Mouse (Mus musculus) embryo, embryonic 11 days (tissue): ENCODE data around the gene Olfr1506.
"Not testable (repeated sequence)": the region's sequence is repeated elsewhere in the genome, so short reads cannot be mapped to it uniquely, and the experiment has no call there.

Source experiments
- DNase-seq: peaks from one replicate; pipeline ENCODE4 v3.0.0-alpha.2; 2015

The Olfr1506 gene

GRCm38 (mm10) chr2:90224393-90224792 is at the start of gene Olfr1506:
Gene Olfr1506 (minus strand): TSS chr2:90224493.
- not testable (repeated sequence) for DNase-seq

DNA sequence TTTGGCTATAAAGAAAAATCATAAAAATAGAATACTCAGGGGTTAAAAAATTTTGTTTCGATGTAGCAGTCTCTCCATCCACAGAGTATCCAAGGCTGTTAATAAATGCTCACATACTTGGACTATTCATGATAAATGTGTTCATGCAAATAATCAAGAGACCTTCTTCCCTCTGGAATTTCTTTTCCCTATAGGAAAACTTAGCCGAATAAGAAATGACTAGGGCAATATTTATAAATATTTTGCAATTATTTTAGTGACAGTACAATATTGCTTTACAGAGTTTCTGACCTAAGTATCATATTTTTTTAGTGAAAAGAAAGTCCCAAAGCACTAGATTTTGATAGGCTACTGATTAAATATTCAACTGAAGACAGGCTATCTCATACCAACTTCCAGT is 46.6 kb upstream of the Olfr1506 start, which contains the start of gene Olfr1271:
Olfr1271 (minus strand) TSS at position 101 of the 400 bp plus-strand sequence.
- DNase-seq = no peak

GRCm38 (mm10) chr2:90257492-90257891 is 33.2 kb upstream of the Olfr1506 start, which contains the start of gene Olfr142:
Gene Olfr142 (minus strand): TSS chr2:90257592.
- no peak for DNase-seq

DNA sequence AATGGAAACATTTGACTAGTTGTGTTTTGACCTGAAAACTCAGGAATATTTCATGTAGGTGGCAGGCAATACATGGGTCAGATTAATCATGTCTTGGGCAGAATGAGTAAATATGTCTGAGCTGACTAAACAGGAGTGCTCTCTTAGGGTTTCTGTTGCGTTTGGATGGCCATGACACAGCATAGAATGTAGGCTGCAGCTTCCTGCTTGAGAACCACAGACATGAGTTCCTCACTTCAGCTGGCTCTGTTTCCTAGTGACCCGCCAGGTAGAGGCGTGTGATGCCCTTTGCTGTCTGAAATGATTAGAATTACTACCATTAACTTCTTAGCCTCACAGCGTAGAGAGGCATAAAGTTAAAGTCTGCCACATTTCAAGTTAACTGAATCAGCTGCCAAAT is 24.7 kb downstream of the Olfr1506 start:
- not testable (repeated sequence) for DNase-seq

- not testable (repeated sequence) for DNase-seq
These were observed 29.0 kb downstream of the Olfr1506 start for GRCm38 (mm10) chr2:90195285-90195684.

DNA sequence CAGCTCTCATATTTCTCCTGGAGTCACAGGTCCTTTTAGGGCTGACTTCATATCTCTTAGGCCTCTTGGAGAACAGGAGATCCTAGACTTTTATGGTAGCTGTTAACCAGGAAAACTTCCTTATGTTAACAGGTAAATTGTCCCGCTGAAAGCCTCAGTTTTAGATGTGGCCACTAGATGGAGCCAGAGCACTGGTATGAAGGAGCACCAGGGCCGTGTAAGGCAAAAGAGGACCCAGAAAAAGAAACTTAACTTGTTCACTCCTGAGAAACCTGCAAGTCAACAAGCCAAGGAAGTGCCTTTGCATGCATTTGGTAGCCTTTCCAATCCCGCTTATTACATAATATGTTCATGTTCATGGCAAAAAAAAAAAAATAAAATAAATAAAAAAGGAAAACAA is 29.5 kb downstream of the Olfr1506 start:
- not testable (repeated sequence) for DNase-seq

DNA sequence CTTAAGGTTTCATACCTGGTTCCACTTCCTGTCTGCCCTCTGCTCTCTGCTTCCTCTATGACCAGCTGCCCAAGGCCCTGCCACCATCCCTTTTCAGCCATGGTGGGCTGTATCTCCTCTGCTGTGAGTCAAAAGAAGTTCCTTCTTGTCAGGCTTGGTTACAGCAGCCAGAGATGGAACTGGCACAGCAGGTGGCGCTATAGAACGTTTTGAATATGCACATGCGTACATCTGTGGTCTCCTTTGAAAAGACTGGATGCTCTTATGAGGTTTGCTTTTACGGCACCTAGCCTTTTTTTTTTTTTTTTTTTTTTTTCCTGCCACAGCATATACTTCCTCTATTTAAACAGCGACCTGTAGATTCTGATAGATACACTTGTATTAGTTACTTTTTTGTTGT is 37.2 kb downstream of the Olfr1506 start:
- DNase-seq = not testable (repeated sequence)

DNA sequence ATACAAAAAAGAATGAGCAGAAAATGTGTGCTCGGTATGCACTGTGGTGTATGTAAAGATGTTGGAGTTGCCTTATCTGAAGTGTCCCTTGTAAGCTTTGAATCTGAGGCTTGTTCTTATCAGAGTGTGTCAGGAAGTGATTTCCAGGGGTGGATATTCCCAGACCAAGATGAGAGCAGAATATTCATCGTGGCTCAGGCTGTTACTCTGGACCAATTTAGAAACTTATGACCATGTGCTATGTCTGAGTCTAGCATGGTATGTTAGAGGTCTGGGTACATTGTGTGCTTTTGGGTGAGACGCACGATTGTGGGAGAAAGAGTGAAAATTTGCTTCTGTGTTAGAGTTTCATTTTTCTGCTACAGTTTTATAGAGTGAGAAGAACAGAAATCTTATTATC is 38.2 kb downstream of the Olfr1506 start:
- DNase-seq = not testable (repeated sequence)
